Mouse (Mus musculus) limb, embryonic 14.5 days (tissue): ENCODE measurements around the gene Tsc2. TPM values are rescaled to one million over a fixed set of nuclear protein-coding genes. Genes with fewer than 3 reads are reported as not detected.

Experiments used
- ATAC-seq: fragments of 200-750 bp; cut with Nextera tagmentation; 2 replicates; pipeline ENCODE4 v1.8.0; 2017; ENCODE audit warnings: low read depth, moderate number of reproducible peaks, moderate TSS enrichment; ENCODE audit not compliant: low FRiP score
- DNase-seq: peaks from one replicate; pipeline ENCODE4 v3.0.0-alpha.2; 2015; ENCODE audit warnings: low spot score
- H3K27ac ChIP-seq: fragments of 300-500 bp; sonication (generic); replicated peaks from 2 replicates; pipeline ENCODE4 v1.5.1; 2014; ENCODE audit warnings: low read depth, mild to moderate bottlenecking, low read length, moderate library complexity, mixed read lengths
- H3K27me3 ChIP-seq: fragments of 300-500 bp; sonication (generic); 2 replicates; pipeline ENCODE4 v1.6.1; 2014; ENCODE audit warnings: low read length, mixed read lengths; ENCODE audit not compliant: control insufficient read depth, insufficient read depth
- H3K36me3 ChIP-seq: fragments of 300-500 bp; sonication (generic); 2 replicates; pipeline ENCODE4 v1.6.1; 2014; ENCODE audit warnings: mild to moderate bottlenecking, low read length, moderate library complexity, mixed read lengths; ENCODE audit not compliant: control insufficient read depth, insufficient read depth
- H3K4me1 ChIP-seq: fragments of 300-500 bp; sonication (generic); 2 replicates; pipeline ENCODE4 v1.6.1; 2014; ENCODE audit warnings: antibody characterized with exemption, low read length, mixed read lengths; ENCODE audit not compliant: control insufficient read depth, insufficient read depth
- H3K4me2 ChIP-seq: fragments of 300-500 bp; sonication (generic); replicated peaks from 2 replicates; pipeline ENCODE4 v1.6.1; 2014; ENCODE audit warnings: low read depth, mild to moderate bottlenecking, low read length, moderate library complexity; ENCODE audit not compliant: severe bottlenecking
- H3K4me3 ChIP-seq: fragments of 300-500 bp; sonication (generic); replicated peaks from 2 replicates; pipeline ENCODE4 v1.5.1; 2014; ENCODE audit warnings: low read length
- H3K9ac ChIP-seq: fragments of 300-500 bp; sonication (generic); 2 replicates; pipeline ENCODE4 v1.6.1; 2014; ENCODE audit warnings: mild to moderate bottlenecking, low read depth, low read length, moderate library complexity; ENCODE audit not compliant: severe bottlenecking
- H3K9me3 ChIP-seq: fragments of 300-500 bp; sonication (generic); 2 replicates; pipeline ENCODE4 v1.6.1; 2016; ENCODE audit warnings: low read length; ENCODE audit not compliant: control insufficient read depth
- POLR2A ChIP-seq: fragments of 200-500 bp; IDR thresholded peaks from 2 replicates; pipeline ENCODE4 v1.8.0; 2012; ENCODE audit warnings: inconsistent platforms, mild to moderate bottlenecking, moderate library complexity, borderline replicate concordance; ENCODE audit not compliant: insufficient read depth, insufficient read length; ENCODE audit errors: extremely low read depth
- WGBS: fragments of 180-500 bp; shearing (Covaris S2); extraction: QIAGEN DNeasy Blood & Tissue Kit; methylation state at CpG from one replicate; pipeline ENCODE4 v1.1.7; 2014; 5-methylcytosine and 5-hydroxymethylcytosine counted together
- polyA plus RNA-seq, 2 experiments: library from polyadenylated mRNA; depleted of rRNA in 1 of 2; stranded (reverse) in 1 of 2; unstranded in 1 of 2; fragments of >200 nt; fragmentation: Nextera tagmentation in 1 of 2; extraction: Ambion mirVana in 1 of 2; gene quantifications; 2 replicates each; pipeline versions ENCODE4 v1.2.1 to v1.2.3; 2012 to 2014

The Tsc2 gene
- 162 and 199 TPM in 2 replicates for polyA plus RNA-seq (2012; rRNA removed)
- polyA plus RNA-seq (2014; fragmentation: Nextera tagmentation; extraction: Ambion mirVana) = 62.9 and 70.6 TPM in 2 replicates

DNA sequence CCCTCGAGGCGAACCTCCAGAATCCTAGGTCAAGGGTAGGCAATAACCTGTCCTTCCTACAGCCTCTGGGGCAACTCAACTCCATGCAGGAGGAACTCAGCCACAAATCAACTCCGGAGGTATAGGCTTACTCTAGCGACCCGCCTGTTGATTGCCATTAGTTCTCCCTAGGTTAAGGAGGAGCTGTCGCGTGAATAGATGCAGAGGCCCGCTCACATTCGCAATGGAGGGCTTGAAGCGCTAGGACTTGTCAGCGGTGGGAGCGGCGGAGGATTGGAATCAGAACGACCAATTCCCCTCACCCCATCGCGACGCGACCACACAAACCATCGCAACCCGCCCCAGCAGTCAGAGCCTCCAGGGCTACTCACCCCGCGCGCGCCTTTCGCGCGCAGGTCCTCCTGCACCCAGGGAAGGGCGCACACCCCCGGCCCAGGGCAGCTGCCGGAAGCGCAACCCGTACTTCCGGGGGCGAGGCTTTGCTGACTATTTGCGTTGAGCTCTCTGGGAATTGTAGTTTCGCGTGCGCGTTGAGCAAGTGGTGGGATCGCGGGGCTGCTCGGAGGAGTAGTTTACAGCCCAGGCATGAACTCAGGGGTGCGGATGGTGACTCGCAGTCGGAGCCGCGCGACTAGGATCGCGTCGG is at the start of gene Tsc2, which contains the start of gene Nthl1:
Gene Tsc2, minus strand, starts transcription at position 464 of the 646 bp plus-strand sequence.
Gene Nthl1, plus strand, starts transcription at position 514 of the 646 bp plus-strand sequence.
- no peaks in the 10 kb centered on the region for H3K27me3 ChIP-seq
- DNase-seq (peak; percentile 88), ATAC-seq (peak; percentile 90)
- H3K4me1 ChIP-seq = peaks cover 16% of the 10 kb centered on the region
- 1% methylated on average over 51 of the region's 51 CpGs for WGBS
- peak within 1 kb of the TSS; percentile 62 for H3K4me3 ChIP-seq
- H3K4me2 ChIP-seq = peak within 1 kb of the TSS; percentile 82
- peak within 1 kb of the TSS; percentile 69 for H3K9ac ChIP-seq
- peak; percentile 64; the same call in 1 of the 2 replicates for TF ChIP-seq POLR2A
- no peaks in the 10 kb centered on the region for H3K9me3 ChIP-seq
- H3K27ac ChIP-seq = peak within 1 kb of the TSS; percentile 90
- peaks cover 40% of the 10 kb centered on the region for H3K36me3 ChIP-seq

DNA sequence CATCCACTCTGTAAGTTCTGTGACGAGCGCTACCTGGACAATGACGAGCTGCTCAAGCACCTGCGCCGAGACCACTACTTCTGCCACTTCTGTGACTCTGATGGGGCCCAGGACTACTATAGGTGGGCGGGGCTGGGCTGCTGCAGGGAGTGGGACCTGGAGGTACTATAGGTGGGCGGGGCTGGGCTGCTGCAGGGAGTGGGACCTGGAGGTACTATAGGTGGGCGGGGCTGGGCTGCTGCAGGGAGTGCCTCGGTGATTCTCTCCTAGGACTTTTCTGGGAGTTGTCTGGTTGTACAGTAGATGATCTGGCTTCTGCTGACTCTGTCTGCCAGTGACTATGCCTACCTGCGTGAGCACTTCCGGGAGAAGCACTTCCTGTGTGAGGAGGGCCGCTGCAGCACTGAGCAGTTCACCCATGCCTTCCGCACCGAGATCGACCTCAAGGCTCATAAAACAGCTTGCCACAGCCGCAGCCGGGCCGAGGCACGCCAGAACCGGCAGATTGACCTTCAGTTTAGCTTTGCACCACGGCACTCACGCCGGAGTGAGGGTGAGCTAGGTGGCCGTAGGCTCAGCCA is 45.2 kb upstream of the Tsc2 start:
- peaks cover 59% of the 10 kb centered on the region for H3K36me3 ChIP-seq
- H3K27me3 ChIP-seq = no peaks in the 10 kb centered on the region
- no peak overlapping the region for H3K9ac ChIP-seq
- H3K27ac ChIP-seq = no peak overlapping the region
- ATAC-seq (no peak), DNase-seq (no peak)
- H3K4me2 ChIP-seq = no peak overlapping the region
- 88% methylated on average over 24 of the region's 24 CpGs for WGBS
- H3K4me3 ChIP-seq = no peak overlapping the region
- no peaks in the 10 kb centered on the region for H3K9me3 ChIP-seq
- H3K4me1 ChIP-seq = no peaks in the 10 kb centered on the region
- no peak for TF ChIP-seq POLR2A

DNA sequence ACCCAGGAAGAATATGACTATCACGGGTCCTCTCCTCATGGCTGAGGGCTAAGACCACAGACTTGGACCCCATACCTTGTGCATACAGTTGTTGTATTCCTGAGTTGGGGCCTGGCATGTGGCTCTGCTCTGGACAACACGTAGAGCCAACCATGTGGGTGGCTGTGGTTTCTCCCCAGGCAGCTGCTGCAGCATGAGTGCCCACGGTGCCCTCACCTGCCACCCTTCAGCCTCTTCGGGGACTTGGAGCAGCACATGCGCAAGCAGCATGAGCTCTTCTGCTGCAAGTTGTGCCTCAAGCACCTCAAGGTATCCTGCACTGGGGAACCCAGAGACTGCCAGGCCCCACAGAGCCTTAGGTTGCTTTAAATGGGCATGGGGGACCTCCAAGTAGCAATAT is 44.4 kb upstream of the Tsc2 start:
- Histone ChIP-seq H3K4me2 (no peak overlapping the region), H3K27ac (no peak overlapping the region), H3K9ac (no peak overlapping the region), H3K27me3 (no peaks in the 10 kb centered on the region), H3K36me3 (peaks cover 53% of the 10 kb centered on the region), H3K4me3 (no peak overlapping the region), H3K9me3 (no peaks in the 10 kb centered on the region), H3K4me1 (peaks cover 5% of the 10 kb centered on the region)
- DNase-seq = no peak
- no peak for TF ChIP-seq POLR2A
- ATAC-seq = no peak
- 93% methylated on average over 5 of the region's 5 CpGs for whole genome bisulfite sequencing

DNA sequence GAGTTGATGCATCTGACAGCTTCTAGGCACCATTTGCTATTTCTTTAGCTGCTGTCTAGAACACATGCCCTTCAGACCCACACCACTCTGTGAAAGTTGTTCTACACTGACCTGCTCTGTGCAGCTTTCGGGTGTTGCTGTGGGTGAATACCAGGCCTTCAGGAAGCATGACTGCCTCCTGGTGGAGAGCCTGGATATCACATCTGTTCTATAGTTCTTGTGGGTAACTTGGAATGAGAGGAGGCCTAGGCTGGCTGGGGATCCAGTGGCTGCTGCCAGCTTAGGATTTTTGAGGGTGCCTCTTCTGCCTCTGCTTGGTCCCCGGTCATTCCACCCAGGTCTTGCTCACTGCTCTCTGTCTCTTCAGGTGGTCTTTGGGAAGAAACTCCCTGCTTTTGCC is 43.8 kb upstream of the Tsc2 start:
- H3K4me2 ChIP-seq = no peak overlapping the region
- H3K27ac ChIP-seq = no peak overlapping the region
- ATAC-seq (no peak), DNase-seq (peak; percentile 61)
- H3K27me3 ChIP-seq = no peaks in the 10 kb centered on the region
- H3K36me3 ChIP-seq = peaks cover 47% of the 10 kb centered on the region
- no peaks in the 10 kb centered on the region for H3K9me3 ChIP-seq
- TF ChIP-seq POLR2A = no peak
- H3K4me3 ChIP-seq = no peak overlapping the region
- WGBS = 74% methylated on average over 2 of the region's 2 CpGs
- no peak overlapping the region for H3K9ac ChIP-seq
- peaks cover 12% of the 10 kb centered on the region for H3K4me1 ChIP-seq

DNA sequence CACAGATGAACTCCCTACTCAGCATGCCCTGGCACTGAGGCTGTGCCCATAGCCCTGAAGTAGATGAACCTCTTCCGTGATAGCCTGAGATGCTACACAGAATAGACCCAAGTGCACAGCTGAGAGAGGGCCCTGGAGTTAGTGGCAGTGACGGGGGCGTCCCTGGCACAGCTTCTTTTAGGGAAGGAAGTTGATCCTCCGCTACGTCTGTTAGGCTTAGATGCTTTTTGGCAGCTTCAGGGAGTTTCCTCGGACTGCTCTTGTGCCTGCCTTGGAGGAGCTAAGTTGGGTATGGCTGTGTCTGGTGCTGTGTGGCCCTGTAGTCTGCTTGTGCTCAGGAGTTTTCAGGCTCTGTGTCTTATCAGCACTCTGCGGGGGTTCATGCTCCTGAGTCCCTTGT is 41.8 kb upstream of the Tsc2 start:
- Histone ChIP-seq H3K36me3 (peaks cover 28% of the 10 kb centered on the region), H3K4me3 (no peak overlapping the region), H3K27me3 (no peaks in the 10 kb centered on the region), H3K27ac (no peak overlapping the region), H3K9me3 (no peaks in the 10 kb centered on the region), H3K4me2 (no peak overlapping the region), H3K4me1 (peaks cover 21% of the 10 kb centered on the region), H3K9ac (no peak overlapping the region)
- no peak for TF ChIP-seq POLR2A
- no peak for ATAC-seq
- 85% methylated on average over 7 of the region's 7 CpGs for WGBS
- DNase-seq = no peak
